Mouse (Mus musculus) limb, embryonic 11.5 days (tissue): ENCODE data around the gene Eci1. TPM values are rescaled to one million over a fixed set of nuclear protein-coding genes. Genes with fewer than 3 reads are reported as not detected.

Source experiments
- ATAC-seq: fragments of 200-750 bp; cut with Nextera tagmentation; 2 replicates; pipeline ENCODE4 v1.8.0; 2017; ENCODE audit warnings: low read depth; ENCODE audit not compliant: insufficient number of reproducible peaks, low FRiP score, low TSS enrichment
- DNase-seq: peaks from one replicate; pipeline ENCODE4 v3.0.0-alpha.2; 2015; ENCODE audit warnings: low spot score
- H3K27ac ChIP-seq: fragments of 300-500 bp; sonication (generic); replicated peaks from 2 replicates; pipeline ENCODE4 v1.5.1; 2014; ENCODE audit warnings: low read depth, mild to moderate bottlenecking, low read length
- H3K27me3 ChIP-seq: fragments of 300-500 bp; sonication (generic); 2 replicates; pipeline ENCODE4 v1.6.1; 2014; ENCODE audit warnings: mild to moderate bottlenecking, low read length, mixed read lengths; ENCODE audit not compliant: control insufficient read depth, insufficient read depth
- H3K36me3 ChIP-seq: fragments of 300-500 bp; sonication (generic); 2 replicates; pipeline ENCODE4 v1.6.1; 2014; ENCODE audit warnings: mild to moderate bottlenecking, low read length, moderate library complexity, mixed read lengths; ENCODE audit not compliant: control insufficient read depth, insufficient read depth
- H3K4me1 ChIP-seq: fragments of 300-500 bp; sonication (generic); 2 replicates; pipeline ENCODE4 v1.6.1; 2014; ENCODE audit warnings: low read length, mixed read lengths; ENCODE audit not compliant: control insufficient read depth, insufficient read depth
- H3K4me2 ChIP-seq: fragments of 300-500 bp; sonication (generic); 2 replicates; pipeline ENCODE4 v1.6.1; 2014; ENCODE audit warnings: low read depth, mild to moderate bottlenecking, moderate library complexity; ENCODE audit not compliant: severe bottlenecking
- H3K4me3 ChIP-seq: fragments of 300-500 bp; sonication (generic); 2 replicates; pipeline ENCODE4 v1.5.1; 2014; ENCODE audit warnings: low read depth, low read length
- H3K9ac ChIP-seq: fragments of 300-500 bp; sonication (generic); 2 replicates; pipeline ENCODE4 v1.6.1; 2014; ENCODE audit warnings: mild to moderate bottlenecking, low read length
- H3K9me3 ChIP-seq: fragments of 300-500 bp; sonication (generic); 2 replicates; pipeline ENCODE4 v1.6.1; 2016; ENCODE audit warnings: low read length; ENCODE audit not compliant: control insufficient read depth
- WGBS: fragments of 180-500 bp; shearing (Covaris S2); extraction: QIAGEN DNeasy Blood & Tissue Kit; methylation state at CpG from one replicate; pipeline ENCODE4 v1.1.7; 2014; 5-methylcytosine and 5-hydroxymethylcytosine counted together
- polyA plus RNA-seq: library from polyadenylated mRNA; unstranded; fragments of >200 nt; fragmentation: Nextera tagmentation; extraction: Ambion mirVana; gene quantifications from 2 replicates; pipeline ENCODE4 v1.2.1, GENCODE M21; 2014

Eci1 gene
- polyA plus RNA-seq, 1 experiment from 2014 or later = 90.0 TPM

DNA sequence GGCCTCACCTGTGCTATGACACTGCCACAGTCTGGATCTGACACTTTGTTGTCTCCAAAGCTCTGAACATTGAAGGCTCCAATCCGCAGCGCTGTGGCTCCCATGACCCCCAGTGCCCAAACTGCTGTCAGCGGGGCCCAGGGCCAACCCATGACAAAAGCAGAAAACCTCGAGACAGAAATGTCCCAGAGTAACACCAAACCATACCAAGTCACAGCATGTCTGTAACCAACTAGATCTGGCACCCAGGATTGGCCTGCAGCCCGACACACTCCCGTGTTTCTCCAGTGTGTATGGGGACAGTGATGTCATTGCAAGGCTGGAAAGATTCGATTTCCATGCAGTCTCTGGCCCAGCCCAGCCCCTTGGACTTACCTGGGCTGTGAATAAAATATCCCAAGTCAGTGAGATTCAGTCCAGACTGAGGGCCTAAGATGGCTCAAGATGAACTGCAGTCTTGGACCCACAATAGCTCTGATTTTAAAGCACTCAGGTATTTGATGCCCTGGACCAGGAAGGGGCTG, 16.3 kb downstream of the Eci1 start, which contains the start of gene Dnase1l2:
Dnase1l2 (minus strand) TSS at position 474 of the 524 bp plus-strand sequence.
- ATAC-seq (no peak), DNase-seq (no peak)
- Histone ChIP-seq H3K9me3 (no peaks in the 10 kb centered on the region), H3K27ac (no peak within 1 kb of the TSS), H3K36me3 (peaks cover 37% of the 10 kb centered on the region), H3K9ac (no peak within 1 kb of the TSS), H3K4me1 (no peaks in the 10 kb centered on the region), H3K27me3 (no peaks in the 10 kb centered on the region), H3K4me3 (no peak within 1 kb of the TSS), H3K4me2 (no peak within 1 kb of the TSS)
- 83% methylated on average over 7 of the region's 7 CpGs for WGBS

DNA sequence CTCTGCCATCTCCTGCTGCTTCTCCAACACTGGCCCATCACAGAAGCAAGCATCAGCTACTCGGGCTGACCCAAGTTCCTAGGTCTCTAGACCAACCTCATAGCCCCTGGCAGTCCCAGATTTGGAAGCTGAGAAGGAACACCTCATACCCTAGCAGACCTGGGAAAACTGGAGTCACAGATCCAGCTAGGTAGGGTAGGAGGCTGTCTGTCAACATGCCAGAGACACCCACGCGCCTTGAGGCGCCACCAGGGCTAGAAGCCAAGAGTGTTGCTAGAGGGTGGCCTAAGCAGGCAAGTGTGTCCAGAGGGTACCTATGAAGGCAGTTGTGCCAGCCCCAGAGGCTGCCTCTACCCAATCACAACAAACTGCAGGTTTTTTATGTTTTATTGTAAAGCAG, 17.0 kb downstream of the Eci1 start:
- Histone ChIP-seq H3K9me3 (no peaks in the 10 kb centered on the region), H3K9ac (no peak overlapping the region), H3K27ac (no peak overlapping the region), H3K27me3 (no peaks in the 10 kb centered on the region), H3K36me3 (peaks cover 43% of the 10 kb centered on the region), H3K4me3 (no peak overlapping the region), H3K4me1 (no peaks in the 10 kb centered on the region), H3K4me2 (no peak overlapping the region)
- DNase-seq = no peak
- ATAC-seq = no peak
- WGBS = 92% methylated on average over 4 of the region's 4 CpGs

DNA sequence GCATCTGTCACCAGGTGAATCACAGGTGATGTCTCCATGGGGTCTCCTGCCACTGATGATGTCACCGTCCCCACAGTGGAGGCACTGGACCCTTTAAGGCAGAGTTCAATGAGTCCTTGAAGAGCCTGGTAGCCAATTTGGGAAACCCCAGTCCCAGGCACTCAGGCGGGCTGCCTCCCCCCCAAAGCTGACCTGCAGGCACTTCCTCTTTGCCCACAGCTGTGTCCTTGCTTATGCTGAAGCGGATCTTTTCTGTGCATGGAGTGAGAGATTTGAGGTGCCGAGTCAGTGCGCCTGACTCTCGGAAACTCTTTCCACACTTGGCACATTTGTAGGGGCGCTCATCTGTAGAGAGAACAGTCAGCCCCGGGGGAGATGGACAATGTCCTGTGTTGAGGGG, 20.1 kb downstream of the Eci1 start:
- Histone ChIP-seq H3K4me3 (no peak overlapping the region), H3K27me3 (no peaks in the 10 kb centered on the region), H3K36me3 (peaks cover 46% of the 10 kb centered on the region), H3K9ac (no peak overlapping the region), H3K4me2 (no peak overlapping the region), H3K9me3 (no peaks in the 10 kb centered on the region), H3K4me1 (no peaks in the 10 kb centered on the region), H3K27ac (no peak overlapping the region)
- DNase-seq (no peak), ATAC-seq (no peak)
- WGBS = 92% methylated on average over 8 of the region's 8 CpGs

DNA sequence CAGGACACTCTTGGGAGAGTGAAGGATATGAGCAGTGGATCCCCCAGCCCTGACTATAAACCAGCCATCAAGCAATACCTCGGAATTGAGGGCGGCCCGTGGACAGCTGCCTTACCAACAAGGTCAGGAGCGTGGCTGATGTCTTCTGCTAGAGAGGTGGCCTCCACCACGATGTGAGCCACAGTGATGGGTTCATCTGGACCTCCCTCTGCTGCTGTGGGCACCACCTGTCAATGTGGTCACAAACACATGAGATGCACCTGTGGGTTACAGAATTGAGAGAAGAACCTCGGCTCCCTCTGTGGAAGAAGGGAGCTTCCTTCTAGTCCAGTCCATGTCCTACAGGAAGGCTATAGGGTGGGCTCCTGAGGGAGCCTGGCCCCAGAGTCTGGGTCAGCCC, 23.1 kb downstream of the Eci1 start:
- Histone ChIP-seq H3K4me3 (no peak overlapping the region), H3K36me3 (peaks cover 35% of the 10 kb centered on the region), H3K27me3 (no peaks in the 10 kb centered on the region), H3K27ac (no peak overlapping the region), H3K9me3 (no peaks in the 10 kb centered on the region), H3K4me1 (no peaks in the 10 kb centered on the region; the same call in 1 of the 2 replicates), H3K9ac (no peak overlapping the region), H3K4me2 (no peak overlapping the region)
- 90% methylated on average over 6 of the region's 6 CpGs for WGBS
- no peak for ATAC-seq
- DNase-seq = no peak

DNA sequence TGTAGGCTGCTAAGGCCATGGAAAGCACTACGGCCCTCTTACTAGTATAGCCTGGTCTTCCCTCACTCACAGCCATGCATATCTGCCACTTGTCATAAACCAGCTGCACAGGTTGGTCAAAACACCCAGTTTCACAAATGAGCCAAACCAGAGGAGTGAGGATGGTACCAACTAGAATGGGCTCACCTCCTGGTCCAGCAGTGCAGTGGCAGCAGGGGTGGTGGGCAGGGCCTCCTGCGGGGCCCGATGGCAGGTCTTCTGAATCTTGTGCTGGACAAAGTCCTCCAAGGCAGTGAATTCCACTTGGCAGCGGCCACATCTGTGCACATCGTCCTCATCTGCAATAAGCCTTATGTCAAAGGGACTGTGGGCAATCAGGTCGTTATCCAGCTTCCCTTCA, 24.8 kb downstream of the Eci1 start:
- no peaks in the 10 kb centered on the region; the same call in 1 of the 2 replicates for H3K4me1 ChIP-seq
- H3K9me3 ChIP-seq = no peaks in the 10 kb centered on the region
- DNase-seq = no peak
- no peaks in the 10 kb centered on the region for H3K27me3 ChIP-seq
- peaks cover 27% of the 10 kb centered on the region for H3K36me3 ChIP-seq
- H3K4me3 ChIP-seq = no peak overlapping the region
- H3K27ac ChIP-seq = no peak overlapping the region
- no peak overlapping the region for H3K4me2 ChIP-seq
- 93% methylated on average over 6 of the region's 6 CpGs for WGBS
- no peak overlapping the region for H3K9ac ChIP-seq
- no peak for ATAC-seq

DNA sequence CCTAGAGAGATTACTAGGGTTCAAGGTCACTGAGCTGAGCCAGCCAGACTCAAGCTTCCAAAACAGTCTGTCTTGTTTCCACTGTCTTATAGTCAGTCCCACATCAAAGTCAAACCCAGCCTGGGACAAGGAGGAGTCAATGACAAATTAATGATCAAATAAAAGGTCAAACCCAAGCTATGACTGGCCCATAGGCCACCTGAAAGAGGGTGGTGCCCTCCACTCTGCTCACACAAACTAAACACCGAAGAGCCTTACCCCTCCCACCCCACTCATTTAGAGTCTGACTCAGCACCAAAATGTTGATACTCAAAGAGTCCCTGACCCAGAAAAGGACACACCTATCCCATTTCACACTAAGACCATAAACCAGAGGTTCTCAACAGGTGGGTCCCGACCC, 26.9 kb downstream of the Eci1 start:
- Histone ChIP-seq H3K27me3 (no peaks in the 10 kb centered on the region), H3K9me3 (no peaks in the 10 kb centered on the region), H3K27ac (no peak overlapping the region), H3K4me1 (no peaks in the 10 kb centered on the region; the same call in 1 of the 2 replicates), H3K4me2 (no peak overlapping the region), H3K9ac (no peak overlapping the region), H3K4me3 (no peak overlapping the region), H3K36me3 (peaks cover 8% of the 10 kb centered on the region; the same call in 1 of the 2 replicates)
- ATAC-seq (no peak), DNase-seq (no peak)
- WGBS = 86% methylated on average over 2 of the region's 2 CpGs

DNA sequence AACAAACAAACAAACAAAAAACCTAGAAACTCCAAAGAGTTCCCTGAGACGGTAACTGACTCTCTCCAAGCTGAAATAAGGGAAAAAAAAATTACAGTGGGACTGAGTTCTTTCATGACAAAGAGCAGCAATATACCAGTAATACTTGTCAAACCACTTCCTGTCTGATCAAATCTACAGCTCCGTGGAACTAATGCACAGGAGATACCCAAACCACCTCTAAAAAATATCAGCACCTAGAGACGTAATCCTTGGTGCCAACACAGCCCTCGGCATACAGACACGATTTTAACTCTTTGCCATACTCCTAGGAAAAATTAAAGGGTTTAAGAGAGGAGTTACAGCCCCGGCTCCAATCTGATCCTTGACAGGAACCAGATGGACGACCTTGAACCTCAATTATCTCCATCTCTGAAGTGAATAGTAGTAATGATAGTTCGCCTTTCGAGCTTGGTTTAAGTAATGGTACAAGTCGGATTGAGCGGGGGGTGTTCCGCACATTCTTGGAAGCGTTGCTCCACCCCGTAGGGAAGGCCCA, 27.8 kb downstream of the Eci1 start:
- no peaks in the 10 kb centered on the region for H3K9me3 ChIP-seq
- H3K27me3 ChIP-seq = no peaks in the 10 kb centered on the region
- peak overlapping the region; percentile 81 for H3K4me2 ChIP-seq
- H3K4me3 ChIP-seq = peak overlapping the region; percentile 83
- DNase-seq (no peak), ATAC-seq (no peak)
- WGBS = 7% methylated on average over 14 of the region's 14 CpGs
- H3K4me1 ChIP-seq = no peaks in the 10 kb centered on the region; the same call in 1 of the 2 replicates
- H3K27ac ChIP-seq = peak overlapping the region; percentile 90
- peaks cover 4% of the 10 kb centered on the region; the same call in 1 of the 2 replicates for H3K36me3 ChIP-seq
- H3K9ac ChIP-seq = peak overlapping the region; percentile 87

DNA sequence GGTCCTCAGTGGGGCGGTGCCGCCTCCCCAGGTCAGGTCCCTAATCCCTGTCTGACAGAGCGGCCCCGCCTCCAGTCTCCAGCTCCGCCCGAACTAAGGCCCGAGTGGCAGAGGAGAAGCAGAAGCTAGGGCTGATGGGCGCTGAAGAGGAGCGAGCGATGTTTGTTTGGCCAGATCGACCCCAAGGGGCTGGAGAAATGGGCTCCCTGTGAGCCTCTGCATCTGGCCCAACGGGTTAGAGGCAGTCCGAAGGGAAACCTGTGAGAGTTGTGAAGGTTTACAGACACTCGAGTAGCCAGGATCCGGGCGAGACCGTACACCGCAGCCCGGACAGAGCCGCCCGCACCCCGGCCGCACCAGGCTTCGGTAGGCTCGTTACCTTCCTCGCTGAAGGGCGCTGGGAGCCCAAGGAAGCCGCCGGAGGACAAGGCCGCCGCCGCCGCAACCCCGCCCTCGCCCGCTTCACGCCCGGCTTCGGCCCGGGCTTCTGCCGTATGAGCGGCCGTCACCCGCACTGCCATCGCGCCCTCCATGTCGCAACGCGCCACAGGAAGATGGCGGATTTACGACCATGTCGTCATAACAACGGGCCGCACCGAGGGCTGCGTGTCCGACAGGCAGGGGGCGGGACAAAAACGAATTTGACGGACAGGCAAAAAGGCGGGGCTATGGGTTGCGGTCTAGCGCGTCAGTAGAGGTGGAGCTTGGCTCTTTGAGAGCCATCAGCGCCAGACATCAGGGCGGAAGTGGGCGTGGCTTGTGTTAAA, 28.5 kb downstream of the Eci1 start:
- DNase-seq = peak; percentile 100
- H3K4me3 ChIP-seq = peak overlapping the region; percentile 83
- no peaks in the 10 kb centered on the region for H3K9me3 ChIP-seq
- H3K36me3 ChIP-seq = no peaks in the 10 kb centered on the region; the same call in 1 of the 2 replicates
- no peaks in the 10 kb centered on the region; the same call in 1 of the 2 replicates for H3K4me1 ChIP-seq
- peak overlapping the region; percentile 81 for H3K4me2 ChIP-seq
- H3K27ac ChIP-seq = peak overlapping the region; percentile 90
- under 1% methylated on average over 66 of the region's 67 CpGs for WGBS
- peak overlapping the region; percentile 87 for H3K9ac ChIP-seq
- H3K27me3 ChIP-seq = no peaks in the 10 kb centered on the region
- ATAC-seq = peak; percentile 92
